Mouse (Mus musculus) urinary bladder, postnatal 36 days (tissue): ENCODE measurements around the gene Gm20662.
"Not testable (repeated sequence)": the region's sequence is repeated elsewhere in the genome, so short reads cannot be mapped to it uniquely, and the experiment has no call there.

Experiments used
- DNase-seq, 2 experiments: peaks; one replicate each; pipeline ENCODE4 v3.0.0; 2022; ENCODE audit warnings: low spot score in 2 of 2, mixed read lengths in 1 of 2

Gene Gm20662

GRCm38 (mm10) chr9:108010385-108010784 lies 14.2 kb downstream of the Gm20662 start:
- DNase-seq = no peak

GRCm38 (mm10) chr9:108013577-108013976 lies 17.4 kb downstream of the Gm20662 start:
- not testable (repeated sequence) for DNase-seq

- DNase-seq = no peak
Observed at GRCm38 (mm10) chr9:108017127-108017526, 21.0 kb downstream of the Gm20662 start.

- no peak for DNase-seq
Observed at GRCm38 (mm10) chr9:108020741-108021140, 24.6 kb downstream of the Gm20662 start.

GRCm38 (mm10) chr9:108023216-108023615 lies 27.1 kb downstream of the Gm20662 start:
- DNase-seq = no peak

- no peak for DNase-seq
Observed at GRCm38 (mm10) chr9:108026584-108026983, 30.4 kb downstream of the Gm20662 start.

GRCm38 (mm10) chr9:108027867-108028266 lies 31.7 kb downstream of the Gm20662 start:
- no peak for DNase-seq

GRCm38 (mm10) chr9:108032126-108032525 lies 36.0 kb downstream of the Gm20662 start:
- no peak for DNase-seq

GRCm38 (mm10) chr9:108035331-108036156 lies 39.4 kb downstream of the Gm20662 start:
- DNase-seq = no peak

GRCm38 (mm10) chr9:108044751-108045492 lies 48.8 kb downstream of the Gm20662 start:
- DNase-seq = peak in 1 of 2 experiments; percentile 42

- DNase-seq = no peak
Observed at GRCm38 (mm10) chr9:108046582-108046981, 50.4 kb downstream of the Gm20662 start.

- DNase-seq = no peak
Observed at GRCm38 (mm10) chr9:108047601-108048565, 51.7 kb downstream of the Gm20662 start.

GRCm38 (mm10) chr9:108048566-108048955 lies 52.4 kb downstream of the Gm20662 start:
- no peak for DNase-seq

GRCm38 (mm10) chr9:108049016-108049455 lies 52.9 kb downstream of the Gm20662 start, which contains the start of gene Gmppb:
Gmppb (plus strand) TSS chr9:108049242.
- peak; percentile 93 to 98 for DNase-seq

- DNase-seq = no peak
Observed at GRCm38 (mm10) chr9:108049561-108050251, 53.6 kb downstream of the Gm20662 start.

GRCm38 (mm10) chr9:108051184-108051930 lies 55.2 kb downstream of the Gm20662 start:
- no peak for DNase-seq

GRCm38 (mm10) chr9:108051931-108052220 lies 55.7 kb downstream of the Gm20662 start:
- no peak for DNase-seq

GRCm38 (mm10) chr9:108052411-108052810 lies 56.3 kb downstream of the Gm20662 start:
- DNase-seq = no peak

- DNase-seq = peak; percentile 97
Observed at GRCm38 (mm10) chr9:108052885-108053664, 56.9 kb downstream of the Gm20662 start, which contains the start of gene Amigo3. Amigo3 (plus strand) TSS chr9:108053159.
